Mouse (Mus musculus): ENCODE measurements around the gene Abi3bp. TPM values are rescaled to one million over a fixed set of nuclear protein-coding genes. Genes with fewer than 3 reads are reported as not detected.

The Abi3bp gene
- total RNA-seq (2012; rRNA removed) (not detected in 2 replicates), polyA plus RNA-seq (2012; ENCODE audit: insufficient read depth in 1 of 2, insufficient read length in 2 of 2, low read depth in 1 of 2, low replicate concordance in 2 of 2, missing spikeins in 1 of 2) (under 1 TPM in 1 of 2 experiments, not detected in 1; 0.03 TPM)

DNA sequence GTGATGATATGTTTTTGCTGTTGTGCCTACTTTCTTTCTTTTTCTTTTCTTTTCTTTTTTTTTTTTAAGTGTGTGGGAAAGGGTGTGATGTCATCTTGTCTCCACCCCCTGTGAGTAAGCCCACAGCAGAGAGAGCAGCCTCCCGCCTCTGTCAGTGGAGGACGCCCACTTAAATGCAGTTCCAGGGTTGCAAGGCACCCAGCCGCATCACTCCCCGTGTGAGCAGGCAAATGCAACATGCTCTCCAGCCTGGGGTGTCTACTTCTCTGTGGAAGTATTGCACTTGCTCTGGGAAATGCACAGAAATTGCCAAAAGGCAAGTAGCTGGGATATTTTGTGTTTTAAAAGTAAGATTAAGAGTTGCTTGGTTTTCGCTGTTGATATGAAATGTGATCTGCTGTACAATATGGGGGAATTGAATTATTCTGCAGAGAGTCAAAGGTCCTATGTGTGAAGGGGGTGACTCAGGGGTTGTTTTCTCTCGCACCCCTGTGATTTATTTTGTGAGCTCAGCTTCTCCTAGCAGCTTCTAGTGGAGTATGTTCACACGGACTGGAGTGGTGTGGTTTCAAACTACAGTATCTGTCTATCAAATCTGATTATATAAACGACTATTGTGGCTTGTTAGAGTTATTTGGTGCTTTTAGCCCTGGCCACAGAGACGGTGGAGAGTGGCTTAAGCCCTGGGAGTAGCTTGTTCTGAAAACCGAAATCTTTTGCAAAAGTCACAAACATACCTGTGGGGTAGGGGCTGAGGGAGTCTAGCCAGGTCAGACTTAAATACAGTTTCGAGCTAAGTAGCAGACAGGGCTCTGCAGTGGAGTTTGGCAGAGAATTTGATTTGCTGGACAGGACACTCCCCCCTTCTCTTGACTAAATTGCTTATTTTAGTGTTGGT lies at the start of gene Abi3bp:
Abi3bp (plus strand) TSS at position 202 of the 898 bp plus-strand sequence.
- Histone ChIP-seq H3K27me3 (ENCODE audit: control insufficient read depth in 1 of 2, insufficient read depth in 2 of 2, low read length in 2 of 2) (no peaks in the 10 kb centered on the region; a peak in 1 of 4 replicates), H3K9ac (ENCODE audit: control insufficient read depth, low read depth, low read length, poor library complexity, severe bottlenecking) (no peak within 1 kb of the TSS), H3K9me3 (replicated peaks; ENCODE audit: insufficient read depth, low read length) (no peaks in the 10 kb centered on the region), H3K79me2 (ENCODE audit: control insufficient read depth, insufficient read depth, low read length, poor library complexity) (no peaks in the 10 kb centered on the region), H3K36me3 (ENCODE audit: control insufficient read depth in 1 of 2, insufficient read depth in 2 of 2, low read length in 2 of 2) (no peaks in the 10 kb centered on the region), H3K27ac (ENCODE audit: control insufficient read depth, low read depth, low read length) (no peak within 1 kb of the TSS), H3K4me1 (ENCODE audit: control insufficient read depth in 1 of 2, insufficient read depth in 2 of 2, low read length in 2 of 2) (no peaks in the 10 kb centered on the region), H3K4me3 (ENCODE audit: control insufficient read depth in 1 of 2, insufficient read depth in 1 of 2, low read depth in 2 of 2, low read length in 2 of 2) (no peak within 1 kb of the TSS)
- no peak for TF ChIP-seq HCFC1 (IDR thresholded peaks at IDR 0.05; ENCODE audit: low read depth, low read length)
- TF ChIP-seq ZNF384 (IDR thresholded peaks at IDR 0.05; ENCODE audit: low read depth, low read length) = no peak
- TF ChIP-seq MYB (IDR thresholded peaks at IDR 0.05; ENCODE audit: low read depth, low read length) = no peak
- TF ChIP-seq KAT2A (conservative IDR thresholded peaks at IDR 0.05; ENCODE audit: low read depth, low read length) = no peak
- no peak for TF ChIP-seq TCF12 (IDR thresholded peaks at IDR 0.05; ENCODE audit: low read depth, low read length)
- no peak for TF ChIP-seq POLR2AphosphoS5 (IDR thresholded peaks at IDR 0.05; ENCODE audit: borderline replicate concordance, low read depth, low read length)
- TF ChIP-seq TBP (IDR thresholded peaks at IDR 0.05; ENCODE audit: low read depth, low read length) = no peak
- TF ChIP-seq CHD1 (IDR thresholded peaks at IDR 0.05; ENCODE audit: low read depth, low read length) = no peak
- no peak for TF ChIP-seq RCOR1 (IDR thresholded peaks at IDR 0.05; ENCODE audit: low read depth, low read length)
- no peak for TF ChIP-seq MAZ (IDR thresholded peaks at IDR 0.05; ENCODE audit: low read depth, low read length)
- no peak for TF ChIP-seq CHD2 (IDR thresholded peaks at IDR 0.05; ENCODE audit: low read length)
- DNase-seq (ENCODE audit: low read depth, low spot score) = no peak

DNA sequence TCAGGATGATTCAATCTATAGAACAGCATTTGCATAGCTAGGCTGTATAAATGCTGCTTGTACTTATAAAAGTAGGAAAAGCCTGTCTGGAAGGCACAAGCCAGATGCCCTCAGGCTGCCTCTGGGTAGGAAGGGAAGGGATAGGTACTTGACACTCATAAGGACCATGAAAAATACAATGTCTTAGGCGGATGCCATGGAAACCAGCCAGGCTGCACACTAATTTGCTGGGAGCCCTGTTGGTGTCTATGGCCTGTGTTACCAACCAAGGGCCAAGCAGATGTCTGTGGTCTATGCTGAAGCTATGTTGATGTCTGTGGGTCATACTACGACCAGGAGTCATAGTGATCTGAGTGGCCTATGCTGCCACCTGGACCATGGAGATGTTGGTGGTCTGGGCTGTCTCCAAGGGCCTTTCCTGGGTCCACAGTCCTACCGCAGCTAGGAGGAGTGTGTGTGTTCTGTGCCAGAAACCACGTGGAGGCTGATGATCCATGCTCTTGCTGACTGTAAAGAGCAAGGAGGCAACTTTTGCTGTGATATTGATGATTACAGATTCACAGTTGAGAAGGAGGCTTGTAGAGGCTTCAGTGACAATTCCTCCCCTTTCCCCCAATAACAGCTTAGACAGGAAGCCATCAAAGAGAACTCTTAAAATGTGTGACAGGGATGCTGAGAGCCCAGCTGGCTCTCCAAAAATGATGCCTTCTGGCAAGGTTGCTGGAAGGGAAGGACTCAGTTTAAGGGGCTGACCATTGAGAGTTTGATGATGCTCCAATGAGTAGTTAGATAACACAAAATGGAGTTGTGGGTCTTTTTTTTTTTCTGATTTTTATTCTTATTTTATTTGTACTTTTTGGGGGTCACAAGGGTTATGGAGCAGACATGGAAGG lies 42.1 kb upstream of the Abi3bp start:
- Histone ChIP-seq H3K27me3 (ENCODE audit: control insufficient read depth in 1 of 2, insufficient read depth in 2 of 2, low read length in 2 of 2) (no peaks in the 10 kb centered on the region; a peak in 1 of 4 replicates), H3K79me2 (ENCODE audit: control insufficient read depth, insufficient read depth, low read length, poor library complexity) (no peaks in the 10 kb centered on the region), H3K9ac (ENCODE audit: control insufficient read depth, low read depth, low read length, poor library complexity, severe bottlenecking) (no peak overlapping the region), H3K9me3 (replicated peaks; ENCODE audit: insufficient read depth, low read length) (no peaks in the 10 kb centered on the region), H3K27ac (ENCODE audit: control insufficient read depth, low read depth, low read length) (no peak overlapping the region), H3K4me1 (ENCODE audit: control insufficient read depth in 1 of 2, insufficient read depth in 2 of 2, low read length in 2 of 2) (no peaks in the 10 kb centered on the region), H3K4me3 (ENCODE audit: control insufficient read depth in 1 of 2, insufficient read depth in 1 of 2, low read depth in 2 of 2, low read length in 2 of 2) (no peak overlapping the region), H3K36me3 (ENCODE audit: control insufficient read depth in 1 of 2, insufficient read depth in 2 of 2, low read length in 2 of 2) (no peaks in the 10 kb centered on the region)
- no peak for TF ChIP-seq ETS1 (IDR thresholded peaks at IDR 0.05; ENCODE audit: low read depth, low read length)
- TF ChIP-seq CTCF (IDR thresholded peaks at IDR 0.05 in 2 of 3, conservative IDR thresholded peaks at IDR 0.05 in 1 of 3; ENCODE audit: control insufficient read depth in 1 of 3, insufficient read depth in 1 of 3, low read depth in 2 of 3, low read length in 3 of 3, poor library complexity in 1 of 3, severe bottlenecking in 1 of 3) = no peak
- no peak for TF ChIP-seq TAL1 (IDR thresholded peaks at IDR 0.05; ENCODE audit: low read length)
- TF ChIP-seq NRF1 (IDR thresholded peaks at IDR 0.05; ENCODE audit: insufficient read depth, low read depth, low read length, poor library complexity, severe bottlenecking) = no peak
- no peak for TF ChIP-seq MXI1 (IDR thresholded peaks at IDR 0.05; ENCODE audit: low read depth, low read length)
- no peak for TF ChIP-seq SMC3 (IDR thresholded peaks at IDR 0.05; ENCODE audit: low read depth, low read length)
- TF ChIP-seq USF1 (IDR thresholded peaks at IDR 0.05; ENCODE audit: low read depth, low read length) = no peak
- no peak for TF ChIP-seq RCOR1 (IDR thresholded peaks at IDR 0.05; ENCODE audit: low read depth, low read length)
- TF ChIP-seq MAX (IDR thresholded peaks at IDR 0.05; ENCODE audit: low read length) = no peak
- no peak for TF ChIP-seq EP300 (IDR thresholded peaks at IDR 0.05; ENCODE audit: low read depth in 1 of 2, low read length in 2 of 2)
- TF ChIP-seq MYC (IDR thresholded peaks at IDR 0.05; ENCODE audit: low read depth, low read length) = no peak
- TF ChIP-seq MYB (IDR thresholded peaks at IDR 0.05; ENCODE audit: low read depth, low read length) = no peak
- TF ChIP-seq TBP (IDR thresholded peaks at IDR 0.05; ENCODE audit: low read depth, low read length) = no peak
- TF ChIP-seq HCFC1 (IDR thresholded peaks at IDR 0.05; ENCODE audit: low read depth, low read length) = no peak
- TF ChIP-seq SIN3A (IDR thresholded peaks at IDR 0.05; ENCODE audit: low read length) = no peak
- TF ChIP-seq GABPA (IDR thresholded peaks at IDR 0.05; ENCODE audit: low read depth, low read length) = no peak
- no peak for TF ChIP-seq USF2 (IDR thresholded peaks at IDR 0.05; ENCODE audit: borderline replicate concordance in 1 of 2, insufficient read depth in 1 of 2, low read depth in 1 of 2, low read length in 2 of 2)
- TF ChIP-seq JUND (IDR thresholded peaks at IDR 0.05; ENCODE audit: low read depth, low read length) = no peak
- TF ChIP-seq BHLHE40 (IDR thresholded peaks at IDR 0.05; ENCODE audit: borderline replicate concordance, low read depth, low read length) = no peak
- no peak for TF ChIP-seq MAFK (IDR thresholded peaks at IDR 0.05; ENCODE audit: borderline replicate concordance, low read depth, low read length)
- no peak for DNase-seq (ENCODE audit: low read depth, low spot score)
